Mouse (Mus musculus) liver, embryonic 14.5 days (tissue): ENCODE results near the gene Gadd45g.

Experiments used
- CTCF ChIP-seq: IDR thresholded peaks from 2 replicates; pipeline ENCODE4 v1.5.1; 2016; ENCODE audit warnings: antibody characterized with exemption, low read depth, control low read depth
- EP300 ChIP-seq: IDR thresholded peaks from 2 replicates; pipeline ENCODE4 v1.6.1; 2016; ENCODE audit warnings: antibody characterized with exemption, low read depth

GRCm38 (mm10) chr13:51813621-51814615 lies 32.6 kb upstream of the Gadd45g start:
- TF ChIP-seq CTCF (no peak), EP300 (no peak)
